Mouse (Mus musculus): ENCODE results near the gene Gm20918. TPM values are rescaled to one million over a fixed set of nuclear protein-coding genes. Genes with fewer than 3 reads are reported as not detected.
"Not testable (repeated sequence)": the region's sequence is repeated elsewhere in the genome, so short reads cannot be mapped to it uniquely, and the experiment has no call there.

The Gm20918 gene
- polyA plus RNA-seq (2015; fragmentation: Nextera tagmentation; extraction: Ambion mirVana): not detected in 2 replicates

GRCm38 (mm10) chrY:5043637-5044036 is at the start of gene Gm20918:
Gene Gm20918, plus strand, starts transcription at chrY:5043937.
- not testable (repeated sequence) for H3K4me1 ChIP-seq; H3K4me2 ChIP-seq (replicated peaks); H3K9ac ChIP-seq (replicated peaks); H3K27me3 ChIP-seq; H3K36me3 ChIP-seq; H3K4me3 ChIP-seq; H3K27ac ChIP-seq (replicated peaks); H3K9me3 ChIP-seq; ATAC-seq (replicated peaks)

Other genes starting within 250 kb of the Gm20918 start
- gene Gm21820, start 205.5 kb downstream of the Gm20918 start, polyA plus RNA-seq (2015; fragmentation: Nextera tagmentation; extraction: Ambion mirVana): not detected in 2 replicates

Measured in forebrain, embryonic 15.5 days (tissue).